Mouse (Mus musculus): Measurements from ENCODE around the gene Smarcal1.

DNA sequence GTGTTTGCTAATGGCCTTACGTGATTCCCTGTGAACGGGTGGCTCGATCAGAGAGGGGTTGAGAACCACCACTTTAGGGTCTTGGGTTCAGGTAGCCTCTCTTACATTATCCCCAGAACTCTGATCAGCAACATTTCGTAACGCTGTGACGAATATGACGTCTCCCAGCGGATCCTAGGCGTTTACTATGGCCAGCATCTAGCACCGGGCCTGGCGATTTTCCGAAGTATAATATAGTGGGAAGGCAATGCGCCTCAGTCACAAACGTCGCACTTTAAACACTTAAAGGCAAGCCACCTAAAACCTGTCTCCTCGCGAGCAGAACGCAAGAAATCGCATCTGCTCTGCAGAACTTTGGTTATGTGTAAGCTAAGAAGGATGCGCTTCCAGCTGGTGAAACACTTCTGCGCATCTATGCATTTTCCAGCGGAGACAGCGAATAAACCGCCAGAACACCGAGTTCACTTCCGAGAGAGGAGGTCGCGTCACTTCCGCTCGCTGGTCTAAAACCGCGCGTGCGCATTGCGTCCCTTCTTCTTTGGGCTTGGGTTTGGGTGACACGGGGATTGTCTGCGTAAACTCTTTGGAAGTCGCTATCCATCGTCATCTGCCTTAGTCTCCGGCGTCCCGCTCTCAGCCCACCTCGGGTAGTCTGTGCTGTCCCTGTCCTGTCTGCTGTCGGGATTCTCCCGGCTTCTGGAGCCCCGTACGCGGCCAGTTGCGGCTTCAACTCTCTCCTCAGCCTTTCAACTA, 57.8 kb downstream of the Smarcal1 start:
- no peak for TF ChIP-seq CTCF (IDR thresholded peaks at IDR 0.05; ENCODE audit: low read depth, low read length)
- no peak for TF ChIP-seq POLR2A (IDR thresholded peaks at IDR 0.05; ENCODE audit: borderline replicate concordance, low read depth, low read length)
